Mouse (Mus musculus): ENCODE measurements at regions not wholly inside any gene's neighbourhood (a gene's known extent, or its start where the extent isn't known, plus 50 kb on each side); places are given as distances from the start of the nearest gene placed in this dataset.

GRCm38 (mm10) chr13:51016209-51016608, 84.5 kb upstream of the Spin1 start:
- no peak for TF ChIP-seq FLI1 (IDR thresholded peaks at IDR 0.05; ENCODE audit: low read length)
- no peak for TF ChIP-seq GATA1 (IDR thresholded peaks at IDR 0.05; ENCODE audit: borderline replicate concordance, low read length)
- Histone ChIP-seq H3K4me3 (replicated peaks) (no peak overlapping the region), H3K27me3 (replicated peaks) (no peaks in the 10 kb centered on the region), H3K4me1 (no peaks in the 10 kb centered on the region), H3K9me3 (peaks cover 15% of the 10 kb centered on the region), H3K36me3 (replicated peaks; ENCODE audit: low read length) (no peaks in the 10 kb centered on the region)

GRCm38 (mm10) chr13:51016956-51017703, 83.5 kb upstream of the Spin1 start:
- Histone ChIP-seq H3K9me3 (peaks cover 17% of the 10 kb centered on the region), H3K36me3 (replicated peaks; ENCODE audit: low read length) (no peaks in the 10 kb centered on the region), H3K4me1 (no peaks in the 10 kb centered on the region), H3K4me3 (replicated peaks) (no peak overlapping the region), H3K27me3 (replicated peaks) (no peaks in the 10 kb centered on the region)
- TF ChIP-seq GATA1 (IDR thresholded peaks at IDR 0.05; ENCODE audit: borderline replicate concordance, low read length) (no peak), FLI1 (IDR thresholded peaks at IDR 0.05; ENCODE audit: low read length) (no peak)

- TF ChIP-seq GATA1 (IDR thresholded peaks at IDR 0.05; ENCODE audit: borderline replicate concordance, low read length) = no peak
- TF ChIP-seq FLI1 (IDR thresholded peaks at IDR 0.05; ENCODE audit: low read length) = no peak
- Histone ChIP-seq H3K4me3 (replicated peaks) (no peak overlapping the region), H3K9me3 (peaks cover 24% of the 10 kb centered on the region), H3K4me1 (no peaks in the 10 kb centered on the region), H3K36me3 (replicated peaks; ENCODE audit: low read length) (no peaks in the 10 kb centered on the region), H3K27me3 (replicated peaks) (peaks cover 2% of the 10 kb centered on the region)
These were observed 82.9 kb upstream of the Spin1 start for GRCm38 (mm10) chr13:51017727-51018321.

DNA sequence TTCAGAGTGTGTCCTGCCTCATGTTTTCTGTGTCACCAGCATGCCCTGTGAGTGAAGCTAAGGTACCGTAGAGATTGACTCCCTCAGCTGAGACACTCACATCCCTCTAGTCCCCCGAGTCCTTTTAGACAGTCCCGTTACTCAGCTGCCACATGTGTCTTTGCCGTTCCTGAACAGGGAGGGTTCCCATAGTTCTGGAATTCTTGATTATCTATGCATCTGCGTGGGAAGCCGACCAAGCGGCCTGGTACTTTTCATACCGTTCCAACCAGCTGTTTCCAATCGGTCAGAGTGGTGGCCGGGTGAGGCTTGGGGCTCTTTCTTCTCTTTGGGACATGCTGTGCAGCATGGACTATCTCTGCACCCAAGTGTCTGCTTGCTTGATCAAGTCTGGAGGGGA, 82.3 kb upstream of the Spin1 start:
- TF ChIP-seq GATA1 (IDR thresholded peaks at IDR 0.05; ENCODE audit: borderline replicate concordance, low read length) (no peak), FLI1 (IDR thresholded peaks at IDR 0.05; ENCODE audit: low read length) (no peak)
- Histone ChIP-seq H3K4me3 (replicated peaks) (no peak overlapping the region), H3K4me1 (no peaks in the 10 kb centered on the region), H3K27me3 (replicated peaks) (peaks cover 2% of the 10 kb centered on the region), H3K36me3 (replicated peaks; ENCODE audit: low read length) (no peaks in the 10 kb centered on the region), H3K9me3 (peaks cover 26% of the 10 kb centered on the region)

DNA sequence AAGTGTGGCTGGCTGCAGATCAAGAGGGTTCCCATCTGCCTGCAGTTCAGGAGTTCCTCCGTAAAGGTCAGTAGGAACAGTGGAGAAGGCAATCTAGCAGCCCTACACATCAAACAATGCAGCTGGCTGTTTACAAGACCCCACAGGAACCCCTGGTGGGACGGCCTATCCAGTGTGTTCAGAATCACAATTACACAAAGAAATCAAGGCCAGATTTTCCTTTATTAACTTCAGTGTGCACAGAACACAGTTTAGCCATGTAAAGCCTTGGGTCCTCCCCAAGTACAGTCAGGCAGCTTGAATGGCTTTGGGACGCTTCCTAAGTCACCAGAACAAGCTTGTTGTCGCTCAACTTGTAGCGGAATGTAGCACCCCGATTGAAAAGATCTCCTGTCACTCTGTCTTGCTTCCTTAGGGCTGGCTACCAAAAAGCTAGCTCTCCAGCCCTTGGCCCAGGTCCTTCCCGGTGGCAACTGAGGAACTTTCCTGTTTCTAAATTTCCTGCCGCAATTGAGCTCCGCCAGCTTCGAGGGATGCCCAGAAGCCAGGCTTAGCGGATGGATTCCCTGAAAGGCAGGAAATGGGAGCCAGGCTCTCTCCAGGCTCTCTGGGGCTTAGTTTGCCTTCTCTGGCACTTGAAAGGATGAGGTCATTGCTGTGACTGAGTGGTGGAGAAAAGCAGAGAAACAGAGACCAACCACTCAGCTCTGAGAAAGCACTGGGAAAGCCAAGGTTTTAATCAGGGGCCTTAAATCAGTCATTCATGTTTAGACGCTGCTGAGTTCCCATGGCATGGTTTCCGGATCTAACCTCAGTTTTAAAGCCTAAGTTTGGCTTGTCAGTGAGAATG, 78.1 kb upstream of the Spin1 start:
- Histone ChIP-seq H3K9me3 (peaks cover 19% of the 10 kb centered on the region), H3K36me3 (replicated peaks; ENCODE audit: low read length) (no peaks in the 10 kb centered on the region), H3K4me1 (no peaks in the 10 kb centered on the region), H3K27me3 (replicated peaks) (peaks cover 2% of the 10 kb centered on the region), H3K4me3 (replicated peaks) (no peak overlapping the region)
- TF ChIP-seq GATA1 (IDR thresholded peaks at IDR 0.05; ENCODE audit: borderline replicate concordance, low read length) (no peak), FLI1 (IDR thresholded peaks at IDR 0.05; ENCODE audit: low read length) (no peak)

GRCm38 (mm10) chr13:51023271-51023670, 77.4 kb upstream of the Spin1 start:
- Histone ChIP-seq H3K4me3 (replicated peaks) (no peak overlapping the region), H3K36me3 (replicated peaks; ENCODE audit: low read length) (no peaks in the 10 kb centered on the region), H3K9me3 (peaks cover 19% of the 10 kb centered on the region), H3K4me1 (no peaks in the 10 kb centered on the region), H3K27me3 (replicated peaks) (peaks cover 2% of the 10 kb centered on the region)
- no peak for TF ChIP-seq FLI1 (IDR thresholded peaks at IDR 0.05; ENCODE audit: low read length)
- no peak for TF ChIP-seq GATA1 (IDR thresholded peaks at IDR 0.05; ENCODE audit: borderline replicate concordance, low read length)

GRCm38 (mm10) chr13:51026311-51026918, 74.3 kb upstream of the Spin1 start:
- TF ChIP-seq FLI1 (IDR thresholded peaks at IDR 0.05; ENCODE audit: low read length) (no peak), GATA1 (IDR thresholded peaks at IDR 0.05; ENCODE audit: borderline replicate concordance, low read length) (no peak)
- Histone ChIP-seq H3K9me3 (peaks cover 44% of the 10 kb centered on the region), H3K4me3 (replicated peaks) (no peak overlapping the region), H3K4me1 (no peaks in the 10 kb centered on the region), H3K36me3 (replicated peaks; ENCODE audit: low read length) (no peaks in the 10 kb centered on the region), H3K27me3 (replicated peaks) (peaks cover 2% of the 10 kb centered on the region)

DNA sequence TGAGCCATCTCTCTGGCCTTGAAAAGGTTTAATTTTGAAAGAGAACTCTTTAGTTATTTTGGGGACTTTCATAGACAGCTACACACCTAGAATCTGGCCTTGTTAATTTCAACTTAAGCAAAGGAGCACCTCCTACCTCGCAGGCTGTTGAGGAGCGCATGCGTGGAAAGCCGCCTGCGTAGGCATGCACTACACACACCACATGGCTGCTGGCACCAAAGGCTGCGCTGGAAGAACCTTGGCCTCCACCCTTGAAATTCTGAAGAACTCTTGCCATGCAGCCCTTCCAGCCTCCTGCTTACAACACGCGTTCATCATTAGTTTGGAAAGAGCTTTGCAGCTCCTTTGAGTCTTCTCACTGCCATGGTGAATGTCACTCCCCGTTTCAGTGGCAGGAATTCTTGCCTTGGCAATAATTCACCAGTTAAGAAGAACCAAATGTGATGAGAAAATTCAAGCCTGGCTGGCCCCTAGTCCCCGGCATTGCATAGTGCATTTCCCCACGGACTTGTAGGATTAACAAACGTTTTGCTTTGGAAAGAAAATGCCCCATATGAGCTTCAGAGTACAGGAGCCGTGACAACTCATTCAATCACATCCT, 62.7 kb upstream of the Spin1 start:
- H3K4me1 ChIP-seq = no peaks in the 10 kb centered on the region
- no peak overlapping the region for H3K4me3 ChIP-seq (replicated peaks)
- no peaks in the 10 kb centered on the region for H3K36me3 ChIP-seq (replicated peaks; ENCODE audit: low read length)
- peaks cover 38% of the 10 kb centered on the region for H3K9me3 ChIP-seq
- H3K27me3 ChIP-seq (replicated peaks) = no peaks in the 10 kb centered on the region
- TF ChIP-seq FLI1 (IDR thresholded peaks at IDR 0.05; ENCODE audit: low read length) (no peak), GATA1 (IDR thresholded peaks at IDR 0.05; ENCODE audit: borderline replicate concordance, low read length) (no peak)

DNA sequence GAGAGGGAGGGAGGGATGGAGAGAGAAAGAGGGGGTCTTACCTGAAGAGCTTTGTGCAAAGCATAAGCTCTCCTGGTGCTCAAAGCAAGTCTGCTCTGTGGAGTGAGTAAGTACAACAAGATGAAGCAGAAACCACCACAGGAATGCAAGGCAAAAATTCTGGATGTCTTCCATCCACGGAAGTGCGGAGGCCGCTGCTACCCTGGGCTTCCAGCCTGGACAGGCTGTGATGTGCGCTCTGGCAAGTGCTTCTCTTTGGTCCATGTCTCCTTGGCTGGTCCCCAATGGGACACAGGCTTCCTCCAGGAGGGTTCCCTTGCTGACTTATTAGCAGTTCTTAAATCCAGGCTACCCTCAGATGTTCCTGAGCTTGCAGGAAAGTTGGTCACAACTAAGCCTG, 61.7 kb upstream of the Spin1 start:
- no peaks in the 10 kb centered on the region for H3K36me3 ChIP-seq (replicated peaks; ENCODE audit: low read length)
- TF ChIP-seq GATA1 (IDR thresholded peaks at IDR 0.05; ENCODE audit: borderline replicate concordance, low read length) (no peak), FLI1 (IDR thresholded peaks at IDR 0.05; ENCODE audit: low read length) (no peak)
- H3K9me3 ChIP-seq = peaks cover 48% of the 10 kb centered on the region
- H3K4me3 ChIP-seq (replicated peaks) = no peak overlapping the region
- H3K4me1 ChIP-seq = no peaks in the 10 kb centered on the region
- H3K27me3 ChIP-seq (replicated peaks) = no peaks in the 10 kb centered on the region
